Mouse (Mus musculus): ENCODE results near the gene Slc30a1.
A peak's percentile ranks its signal among the peaks of the same experiment; 100 is the strongest.

The Slc30a1 gene

GRCm38 (mm10) chr1:191906571-191907430, at the start of gene Slc30a1:
Gene Slc30a1 (plus strand): TSS chr1:191906767.
- DNase-seq (ENCODE audit: low spot score) = peak; percentile 99

- no peak for DNase-seq (ENCODE audit: low spot score)
Observed at GRCm38 (mm10) chr1:191856886-191857651, 49.5 kb upstream of the Slc30a1 start.

GRCm38 (mm10) chr1:191858136-191858535, 48.4 kb upstream of the Slc30a1 start:
- no peak for DNase-seq (ENCODE audit: low spot score)

GRCm38 (mm10) chr1:191859847-191860246, 46.7 kb upstream of the Slc30a1 start:
- no peak for DNase-seq (ENCODE audit: low spot score)

- no peak for DNase-seq (ENCODE audit: low spot score)
Observed at GRCm38 (mm10) chr1:191861247-191861646, 45.3 kb upstream of the Slc30a1 start.

- no peak for DNase-seq (ENCODE audit: low spot score)
Observed at GRCm38 (mm10) chr1:191863833-191864550, 42.6 kb upstream of the Slc30a1 start.

- no peak for DNase-seq (ENCODE audit: low spot score)
Observed at GRCm38 (mm10) chr1:191864551-191865027, 42.0 kb upstream of the Slc30a1 start.

GRCm38 (mm10) chr1:191872076-191872710, 34.4 kb upstream of the Slc30a1 start:
- DNase-seq (ENCODE audit: low spot score) = no peak

GRCm38 (mm10) chr1:191875006-191875405, 31.6 kb upstream of the Slc30a1 start:
- DNase-seq (ENCODE audit: low spot score) = no peak

GRCm38 (mm10) chr1:191875683-191876305, 30.8 kb upstream of the Slc30a1 start:
- DNase-seq (ENCODE audit: low spot score) = no peak

- no peak for DNase-seq (ENCODE audit: low spot score)
Observed at GRCm38 (mm10) chr1:191877681-191878080, 28.9 kb upstream of the Slc30a1 start.

- no peak for DNase-seq (ENCODE audit: low spot score)
Observed at GRCm38 (mm10) chr1:191878518-191878921, 28.0 kb upstream of the Slc30a1 start.

GRCm38 (mm10) chr1:191880247-191880646, 26.3 kb upstream of the Slc30a1 start:
- no peak for DNase-seq (ENCODE audit: low spot score)

- DNase-seq (ENCODE audit: low spot score) = no peak
Observed at GRCm38 (mm10) chr1:191880921-191881609, 25.5 kb upstream of the Slc30a1 start.

- no peak for DNase-seq (ENCODE audit: low spot score)
Observed at GRCm38 (mm10) chr1:191881663-191882062, 24.9 kb upstream of the Slc30a1 start.

- DNase-seq (ENCODE audit: low spot score) = no peak
Observed at GRCm38 (mm10) chr1:191882474-191883206, 23.9 kb upstream of the Slc30a1 start.

- DNase-seq (ENCODE audit: low spot score) = no peak
Observed at GRCm38 (mm10) chr1:191883654-191884053, 22.9 kb upstream of the Slc30a1 start.

- no peak for DNase-seq (ENCODE audit: low spot score)
Observed at GRCm38 (mm10) chr1:191891912-191892311, 14.7 kb upstream of the Slc30a1 start.

- DNase-seq (ENCODE audit: low spot score) = no peak
Observed at GRCm38 (mm10) chr1:191894386-191894785, 12.2 kb upstream of the Slc30a1 start.

GRCm38 (mm10) chr1:191894857-191895256, 11.7 kb upstream of the Slc30a1 start:
- no peak for DNase-seq (ENCODE audit: low spot score)

Measured in urinary bladder, postnatal 10 days (tissue).